ENCODE assay signal across 21 mouse cellular contexts in the genomic region with DNA sequence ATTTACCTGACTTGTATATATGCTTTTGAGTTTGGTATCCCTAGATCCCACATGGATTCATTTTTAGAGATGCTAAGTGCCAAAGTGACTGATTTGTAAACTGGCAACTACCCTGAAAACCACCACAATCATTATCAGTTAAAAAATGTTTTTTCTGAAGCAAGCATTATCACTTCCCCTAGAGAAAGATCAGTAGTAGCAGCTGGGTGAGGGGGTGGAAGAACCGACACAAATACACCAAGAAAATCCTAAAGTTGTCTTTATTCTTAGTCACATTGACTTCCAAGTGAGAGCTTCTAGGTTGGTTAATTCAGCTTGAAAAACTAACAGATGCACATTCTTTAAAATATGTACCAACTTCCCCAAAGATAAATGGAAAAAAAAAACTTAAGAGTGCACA. TPM values are rescaled to one million over a fixed set of nuclear protein-coding genes. Genes with fewer than 3 reads are reported as not detected.
DNase-seq lines count a peak whose midpoint lies in the region; TF ChIP-seq lines count a peak whose summit lies in the region.
"Had no signal": no experiment of that assay in that cellular context is flagged by ENCODE, and none has a peak within 500 bp of the region (broad histone marks: within the 10 kb centered on the region; RNA-seq: fewer than 3 reads in every experiment).

No protein-coding gene starts in this region.

- H3K4me1 ChIP-seq in CH12.LX (ENCODE audit: control insufficient read depth in 1 of 2, insufficient read depth in 2 of 2) (peaks cover 0 to 17% of the 10 kb centered on the region in 2 experiments; a peak in 2 of 4 replicates), MEL (ENCODE audit: control insufficient read depth in 1 of 2, insufficient read depth in 2 of 2, low read length in 2 of 2) (peaks cover 9 to 14% of the 10 kb centered on the region in 2 experiments)
- H3K4me1 ChIP-seq: embryonic facial prominence, embryonic 15.5 days; forebrain, embryonic 15.5 days; heart, embryonic 15.5 days; hindbrain, embryonic 13.5 days; kidney, embryonic 15.5 days; limb, embryonic 15.5 days; midbrain, embryonic 12.5 days had no signal

- no peak overlapping the region for H3K4me2 ChIP-seq in CH12.LX (ENCODE audit: insufficient read depth, low read depth, poor library complexity, severe bottlenecking)
- H3K4me2 ChIP-seq: embryonic facial prominence, embryonic 15.5 days; forebrain, embryonic 15.5 days; heart, embryonic 15.5 days; hindbrain, embryonic 13.5 days; kidney, embryonic 15.5 days; limb, embryonic 15.5 days; lung, embryonic 14.5 days; midbrain, embryonic 12.5 days had no signal

- H3K79me2 ChIP-seq in CH12.LX (replicated peaks; ENCODE audit: control insufficient read depth, extremely low read depth, insufficient read depth, poor library complexity, severe bottlenecking) (no peaks in the 10 kb centered on the region), MEL (ENCODE audit: control insufficient read depth, insufficient read depth, low read length, poor library complexity) (no peaks in the 10 kb centered on the region)

- H3K9me3 ChIP-seq in CH12.LX (replicated peaks; ENCODE audit: low read length) (no peaks in the 10 kb centered on the region), MEL (replicated peaks; ENCODE audit: insufficient read depth, low read length) (no peaks in the 10 kb centered on the region)
- H3K9me3 ChIP-seq: embryonic facial prominence, embryonic 15.5 days; forebrain, embryonic 15.5 days; heart, embryonic 15.5 days; hindbrain, embryonic 13.5 days; kidney, embryonic 15.5 days; limb, embryonic 15.5 days; midbrain, embryonic 12.5 days had no signal

- dilution Hi-C loops in CH12.LX (cut with MboI; ENCODE audit: extremely low pct_ligation_motif_present, extremely low pct_unique_long_range_greater_than_20kb, low sequenced_read_pairs) = no loop called here

- H3K9ac ChIP-seq in CH12.LX (ENCODE audit: insufficient read depth, low read depth) (no peak overlapping the region), MEL (ENCODE audit: control insufficient read depth, low read depth, low read length, poor library complexity, severe bottlenecking) (no peak overlapping the region)
- H3K9ac ChIP-seq: embryonic facial prominence, embryonic 15.5 days; forebrain, embryonic 15.5 days; heart, embryonic 15.5 days; hindbrain, embryonic 13.5 days; kidney, embryonic 15.5 days; limb, embryonic 15.5 days; liver, embryonic 14.5 days; lung, embryonic 14.5 days; midbrain, embryonic 12.5 days had no signal

- no peak for TF ChIP-seq POLR2A in CH12.LX (IDR thresholded peaks at IDR 0.05; ENCODE audit: low read depth, low read length)
- no peak for TF ChIP-seq POLR2A in MEL (IDR thresholded peaks at IDR 0.05; ENCODE audit: control insufficient read depth in 1 of 2, insufficient read depth in 1 of 2, low read depth in 1 of 2, low read length in 2 of 2, poor library complexity in 1 of 2)

- DNase-seq in layer of hippocampus, adult 2 months (ENCODE audit: low spot score in 2 of 2) = peak; percentile 14 to 45
- no peak for DNase-seq in layer of hippocampus, adult 9-10 months (ENCODE audit: low spot score)
- DNase-seq in CH12.LX (ENCODE audit: extremely low read depth) (peak; percentile 22), MEL (ENCODE audit: low read depth, low spot score) (peak; percentile 54)
- DNase-seq in right cerebral cortex, postnatal 25 days = peak; percentile 29
- no peak for DNase-seq in kidney, postnatal 25 days
- no peak for DNase-seq in natural killer cell, adult 2 months (ENCODE audit: low spot score in 2 of 2)
- DNase-seq: adrenal gland, postnatal 14 days; cerebellum, adult 9-10 months; heart, postnatal 36 days; kidney, adult 11 months; lung, embryonic 14.5 days had no signal

- H3K27ac ChIP-seq in layer of hippocampus, adult 2 months = no peak overlapping the region
- no peak overlapping the region for H3K27ac ChIP-seq in CH12.LX (ENCODE audit: insufficient read depth, low read depth)
- peak overlapping the region; percentile 45; the same call in 1 of the 2 replicates for H3K27ac ChIP-seq in MEL (ENCODE audit: control insufficient read depth, low read depth, low read length)
- H3K27ac ChIP-seq: embryonic facial prominence, embryonic 15.5 days; forebrain, embryonic 15.5 days; heart, embryonic 15.5 days; hindbrain, embryonic 13.5 days; kidney, embryonic 15.5 days; limb, embryonic 15.5 days; liver, embryonic 14.5 days; midbrain, embryonic 12.5 days; stomach, postnatal 0 days had no signal

- H3K36me3 ChIP-seq in CH12.LX (replicated peaks in 1 of 2; ENCODE audit: control insufficient read depth in 1 of 2, insufficient read depth in 1 of 2, low read length in 1 of 2) (peaks cover 14 to 34% of the 10 kb centered on the region in 2 experiments), MEL (ENCODE audit: control insufficient read depth in 1 of 2, insufficient read depth in 2 of 2, low read length in 2 of 2) (peaks cover 9 to 24% of the 10 kb centered on the region in 2 experiments)

- no peak overlapping the region for H3K4me3 ChIP-seq in layer of hippocampus, adult 2 months
- H3K4me3 ChIP-seq in CH12.LX (replicated peaks in 1 of 3; ENCODE audit: low read depth in 2 of 3, low read length in 2 of 3, poor library complexity in 1 of 3) = no peak overlapping the region
- no peak overlapping the region for H3K4me3 ChIP-seq in MEL (ENCODE audit: control insufficient read depth in 1 of 2, insufficient read depth in 1 of 2, low read depth in 2 of 2, low read length in 2 of 2)
- H3K4me3 ChIP-seq: embryonic facial prominence, embryonic 15.5 days; forebrain, embryonic 15.5 days; heart, embryonic 15.5 days; hindbrain, embryonic 13.5 days; kidney, embryonic 15.5 days; limb, embryonic 15.5 days; midbrain, embryonic 12.5 days had no signal

- TF ChIP-seq EP300 in CH12.LX (IDR thresholded peaks at IDR 0.05; ENCODE audit: low read length) (no peak), MEL (IDR thresholded peaks at IDR 0.05; ENCODE audit: low read depth in 1 of 2, low read length in 2 of 2) (peak; percentile 81 to 85)

- in situ Hi-C loops in CH12.LX (cut with MboI; ENCODE audit: low pct_ligation_motif_present, low pct_unique_long_range_greater_than_20kb, low sequenced_read_pairs) = no loop called here

- H3K27me3 ChIP-seq in CH12.LX (replicated peaks) (no peaks in the 10 kb centered on the region), MEL (ENCODE audit: control insufficient read depth in 1 of 2, insufficient read depth in 2 of 2, low read length in 2 of 2) (no peaks in the 10 kb centered on the region)
- H3K27me3 ChIP-seq: embryonic facial prominence, embryonic 15.5 days; forebrain, embryonic 15.5 days; heart, embryonic 15.5 days; hindbrain, embryonic 13.5 days; kidney, embryonic 15.5 days; limb, embryonic 15.5 days; midbrain, embryonic 12.5 days had no signal

- TF ChIP-seq CTCF in layer of hippocampus, adult 2 months (conservative IDR thresholded peaks at IDR 0.05) = no peak
- TF ChIP-seq CTCF in CH12.LX (conservative IDR thresholded peaks at IDR 0.05 in 1 of 2, IDR thresholded peaks at IDR 0.05 in 1 of 2; ENCODE audit: low read depth in 2 of 2, low read length in 2 of 2) (no peak), MEL (IDR thresholded peaks at IDR 0.05 in 2 of 3, conservative IDR thresholded peaks at IDR 0.05 in 1 of 3; ENCODE audit: control insufficient read depth in 1 of 3, insufficient read depth in 1 of 3, low read depth in 2 of 3, low read length in 3 of 3, poor library complexity in 1 of 3, severe bottlenecking in 1 of 3) (no peak)

- TF ChIP-seq RAD21 in CH12.LX (IDR thresholded peaks at IDR 0.05; ENCODE audit: low read depth, low read length) (no peak), MEL (IDR thresholded peaks at IDR 0.05; ENCODE audit: low read depth, low read length) (no peak)

TF ChIP-seq in CH12.LX, 34 proteins besides CTCF, POLR2A, EP300 and RAD21:
- TF ChIP-seq SIN3A (IDR thresholded peaks at IDR 0.05; ENCODE audit: low read length) (no peak), MAZ (IDR thresholded peaks at IDR 0.05; ENCODE audit: low read depth, low read length) (no peak), USF1 (IDR thresholded peaks at IDR 0.05; ENCODE audit: low read depth, low read length) (no peak), JUN (IDR thresholded peaks at IDR 0.05; ENCODE audit: insufficient read depth, low read depth, low read length) (no peak), MAFK (IDR thresholded peaks at IDR 0.05; ENCODE audit: insufficient replicate concordance, low read length) (no peak)

TF ChIP-seq in MEL, 35 proteins besides CTCF, POLR2A, EP300 and RAD21:
- TF ChIP-seq GATA1 (IDR thresholded peaks at IDR 0.05; ENCODE audit: low read depth, low read length) (peak; percentile 78), ETS1 (IDR thresholded peaks at IDR 0.05; ENCODE audit: low read depth, low read length) (peak; percentile 79), POLR2AphosphoS2 (IDR thresholded peaks at IDR 0.05; ENCODE audit: low read length) (no peak), TCF12 (IDR thresholded peaks at IDR 0.05; ENCODE audit: low read depth, low read length) (peak; percentile 74), CHD2 (IDR thresholded peaks at IDR 0.05; ENCODE audit: low read length) (no peak), ZNF384 (IDR thresholded peaks at IDR 0.05; ENCODE audit: low read depth, low read length) (peak; percentile 38; the same call in 1 of the 2 replicates), SIN3A (IDR thresholded peaks at IDR 0.05; ENCODE audit: low read length) (peak; percentile 39; the same call in 1 of the 2 replicates), RCOR1 (IDR thresholded peaks at IDR 0.05; ENCODE audit: low read depth, low read length) (peak; percentile 82), MAX (IDR thresholded peaks at IDR 0.05; ENCODE audit: low read length) (no peak)
TF ChIP-seq in MEL: peak in this region for 6.

RNA-seq across cellular contexts. Expression of a gene that starts 35.0 kb away (rescaled TPM):
- 10 to 100 TPM; 38.8 to 42.2 TPM for total RNA-seq in layer of hippocampus, adult 2 months (2021)
- total RNA-seq in CH12.LX (2012; rRNA removed) (2.6 TPM in 2 replicates), CH12.LX (2014; rRNA removed) (4.5 and 6.7 TPM in 2 replicates), MEL (2012; rRNA removed) (4.0 and 5.1 TPM in 2 replicates)
- polyA plus RNA-seq in CH12.LX (2012; ENCODE audit: insufficient read length, low read depth) (3.8 and 4.0 TPM in 2 replicates), MEL (2012; ENCODE audit: insufficient read depth in 1 of 2, insufficient read length in 2 of 2, low read depth in 1 of 2, low replicate concordance in 2 of 2, missing spikeins in 1 of 2) (1 to 10 TPM in 1 of 2 experiments, not detected in 1; 5.6 TPM)

Comparison
In these comparisons a context has a peak if more than half of its experiments do, and no peak if none do; other contexts are left out.
1. DNase-seq: peak in layer of hippocampus, adult 2 months (2 of 2), CH12.LX (single experiment), MEL (single experiment) and right cerebral cortex, postnatal 25 days (single experiment); none in layer of hippocampus, adult 9-10 months (single experiment), kidney, postnatal 25 days (0 of 2) and natural killer cell, adult 2 months (0 of 2).